In the genomic region with DNA sequence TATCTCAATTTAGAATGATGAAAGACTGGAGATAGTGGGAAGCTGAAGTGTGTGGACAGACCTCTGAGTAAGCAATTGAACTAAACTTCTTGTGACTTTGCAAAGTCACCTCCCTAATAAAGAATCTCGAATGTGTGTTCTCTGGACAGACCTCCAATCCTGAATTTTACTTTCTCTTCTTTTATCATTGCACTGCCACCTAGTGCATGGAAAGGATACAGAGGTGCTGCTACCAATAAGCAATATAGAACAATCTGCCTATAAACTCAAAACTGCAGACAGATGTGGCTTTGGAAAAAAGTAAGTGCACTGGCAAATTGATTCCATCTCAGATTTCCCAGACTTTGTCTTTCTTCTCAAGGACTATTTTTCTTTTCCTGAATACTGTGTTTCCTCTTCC, we compare ENCODE assay signal across 13 mouse cellular contexts.
A peak's percentile ranks its signal among the peaks of the same experiment; 100 is the strongest.
DNase-seq lines count a peak whose midpoint lies in the region; ATAC-seq and TF ChIP-seq lines count a peak whose summit lies in the region.
"Had no signal": no experiment of that assay in that cellular context is flagged by ENCODE, and none has a peak within 500 bp of the region (broad histone marks: within the 10 kb centered on the region; RNA-seq: fewer than 3 reads in every experiment).

No protein-coding gene starts in this region.

- no peak overlapping the region for H3K4me2 ChIP-seq in hindbrain, postnatal 0 days (ENCODE audit: low read depth, low read length)
- no peak overlapping the region for H3K4me2 ChIP-seq in hindbrain, embryonic 12.5 days (replicated peaks)

- DNase-seq in hindbrain, postnatal 0 days (ENCODE audit: low spot score): peak; percentile 10
- peak; percentile 40 for DNase-seq in 3T3-L1 (ENCODE audit: low read depth, low spot score)
- peak; percentile 3 for DNase-seq in CD4-positive helper T cell, adult 2 months (ENCODE audit: low read depth, low spot score)
- peak; percentile 8 for DNase-seq in forelimb bud, embryonic 11.5 days (ENCODE audit: low read depth, low spot score)
- no peak for DNase-seq in cerebellum, adult 9-11 months
- DNase-seq in kidney, postnatal 10 days: no peak
- DNase-seq in frontal cortex, postnatal 10 days (ENCODE audit: low spot score in 2 of 2): no peak
- DNase-seq: cerebellum, adult 18-20 months; right cerebral cortex, postnatal 14 days had no signal

- TF ChIP-seq CTCF in hindbrain, postnatal 0 days (IDR thresholded peaks at IDR 0.05; ENCODE audit: low read depth): peak; percentile 52

- no peak overlapping the region for H3K4me3 ChIP-seq in hindbrain, postnatal 0 days (ENCODE audit: low read length)
- no peak overlapping the region for H3K4me3 ChIP-seq in hindbrain, embryonic 12.5 days

- H3K4me1 ChIP-seq in hindbrain, postnatal 0 days (ENCODE audit: insufficient read depth, low read length): no peaks in the 10 kb centered on the region
- no peaks in the 10 kb centered on the region for H3K4me1 ChIP-seq in hindbrain, embryonic 12.5 days

- no peaks in the 10 kb centered on the region for H3K9me3 ChIP-seq in hindbrain, postnatal 0 days (ENCODE audit: low read length)
- H3K9me3 ChIP-seq in hindbrain, embryonic 12.5 days (replicated peaks): no peaks in the 10 kb centered on the region

- WGBS in hindbrain, postnatal 0 days: 14% methylated on average over 1 of the region's 1 CpGs
- 6% methylated on average over 1 of the region's 1 CpGs for whole genome bisulfite sequencing in hindbrain, embryonic 12.5 days

- H3K27me3 ChIP-seq in hindbrain, postnatal 0 days (ENCODE audit: insufficient read depth, low read length): no peaks in the 10 kb centered on the region
- H3K27me3 ChIP-seq in hindbrain, embryonic 12.5 days: no peaks in the 10 kb centered on the region

- no peak for ATAC-seq in hindbrain, postnatal 0 days
- no peak for ATAC-seq in hindbrain, embryonic 12.5 days (ENCODE audit: low FRiP score)
- ATAC-seq: activated CD4-positive, CD25-positive, alpha-beta regulatory T cell, adult 4 months; forebrain, embryonic 16.5 days; midbrain, embryonic 16.5 days had no signal

- no peak overlapping the region for H3K9ac ChIP-seq in hindbrain, postnatal 0 days (replicated peaks; ENCODE audit: low read length)
- H3K9ac ChIP-seq in hindbrain, embryonic 12.5 days: no peak overlapping the region

- H3K36me3 ChIP-seq in hindbrain, postnatal 0 days (ENCODE audit: insufficient read depth, low read length): no peaks in the 10 kb centered on the region
- H3K36me3 ChIP-seq in hindbrain, embryonic 12.5 days: no peaks in the 10 kb centered on the region

- H3K27ac ChIP-seq in hindbrain, postnatal 0 days: no peak overlapping the region
- H3K27ac ChIP-seq in hindbrain, embryonic 12.5 days: no peak overlapping the region

Comparison
In these comparisons a context has a peak if more than half of its experiments do, and no peak if none do; other contexts are left out.
1. DNase-seq: peak in hindbrain, postnatal 0 days (single experiment), 3T3-L1 (single experiment), CD4-positive helper T cell, adult 2 months (single experiment) and forelimb bud, embryonic 11.5 days (single experiment); none in cerebellum, adult 9-11 months (single experiment), kidney, postnatal 10 days (single experiment) and frontal cortex, postnatal 10 days (0 of 2).